Mouse (Mus musculus): ENCODE results near the gene Gclc. TPM values are rescaled to one million over a fixed set of nuclear protein-coding genes. Genes with fewer than 3 reads are reported as not detected.
A peak's percentile ranks its signal among the peaks of the same experiment; 100 is the strongest.

Gene Gclc
- total and polyA plus RNA-seq, 3 experiments = 20.4 to 84.8 (median 35.7) TPM

- Histone ChIP-seq H3K4me2 (ENCODE audit: insufficient read depth, low read depth, poor library complexity, severe bottlenecking) (peak overlapping the region; percentile 77), H3K4me1 (ENCODE audit: control insufficient read depth in 1 of 2, insufficient read depth in 2 of 2) (peaks cover 15 to 35% of the 10 kb centered on the region in 2 experiments), H3K27me3 (replicated peaks) (no peaks in the 10 kb centered on the region), H3K36me3 (replicated peaks in 1 of 2; ENCODE audit: control insufficient read depth in 1 of 2, insufficient read depth in 1 of 2, low read length in 1 of 2) (no peaks in the 10 kb centered on the region), H3K79me2 (replicated peaks; ENCODE audit: control insufficient read depth, extremely low read depth, insufficient read depth, poor library complexity, severe bottlenecking) (no peaks in the 10 kb centered on the region), H3K4me3 (replicated peaks in 1 of 3; ENCODE audit: low read depth in 2 of 3, low read length in 2 of 3, poor library complexity in 1 of 3) (peak overlapping the region in 1 of 3 experiments; percentile 5), H3K9ac (ENCODE audit: insufficient read depth, low read depth) (no peak overlapping the region; the same call in 1 of the 2 replicates), H3K9me3 (replicated peaks; ENCODE audit: low read length) (peaks cover 2% of the 10 kb centered on the region), H3K27ac (ENCODE audit: insufficient read depth, low read depth) (no peak overlapping the region; the same call in 1 of the 2 replicates)
- in situ Hi-C loops (cut with MboI; ENCODE audit: low pct_ligation_motif_present, low pct_unique_long_range_greater_than_20kb, low sequenced_read_pairs) = loop anchor here (5.0 kb wide), 1 partner anchor 87 kb away; no protein-coding TSS in a partner anchor
- dilution Hi-C loops (cut with MboI; ENCODE audit: extremely low pct_ligation_motif_present, extremely low pct_unique_long_range_greater_than_20kb, low sequenced_read_pairs) = no loop called here
- peak; percentile 93 for DNase-seq (ENCODE audit: extremely low read depth)
- TF ChIP-seq MYC (IDR thresholded peaks at IDR 0.05; ENCODE audit: low read depth, low read length) (0 out of 2 replicates have a peak, but pooled peaks have one; percentile 33), POLR2AphosphoS2 (IDR thresholded peaks at IDR 0.05; ENCODE audit: low read depth, low read length) (no peak), SMC3 (IDR thresholded peaks at IDR 0.05; ENCODE audit: low read depth, low read length) (no peak), TBP (conservative IDR thresholded peaks at IDR 0.05; ENCODE audit: low read depth, low read length) (0 out of 2 replicates have a peak, but pooled peaks have one; percentile 65), MAX (IDR thresholded peaks at IDR 0.05; ENCODE audit: low read length) (peak; percentile 66), USF1 (IDR thresholded peaks at IDR 0.05; ENCODE audit: low read depth, low read length) (no peak), USF2 (conservative IDR thresholded peaks at IDR 0.05; ENCODE audit: low read depth, low read length) (no peak), PAX5 (IDR thresholded peaks at IDR 0.05; ENCODE audit: low read length) (no peak), MAZ (IDR thresholded peaks at IDR 0.05; ENCODE audit: low read depth, low read length) (0 out of 2 replicates have a peak, but pooled peaks have one; percentile 28), GABPA (IDR thresholded peaks at IDR 0.05; ENCODE audit: insufficient replicate concordance, low read depth, low read length) (no peak), CHD1 (IDR thresholded peaks at IDR 0.05; ENCODE audit: low read depth, low read length) (peak; percentile 45), JUND (conservative IDR thresholded peaks at IDR 0.05; ENCODE audit: low read depth, low read length) (0 out of 2 replicates have a peak, but pooled peaks have one; percentile 40), UBTF (IDR thresholded peaks at IDR 0.05; ENCODE audit: low read depth, low read length) (no peak), IRF4 (IDR thresholded peaks at IDR 0.05; ENCODE audit: low read depth, low read length) (peak; percentile 54), ELF1 (IDR thresholded peaks at IDR 0.05; ENCODE audit: low read depth, low read length) (peak; percentile 77), ZKSCAN1 (IDR thresholded peaks at IDR 0.05; ENCODE audit: borderline replicate concordance, low read depth, low read length) (no peak), NRF1 (IDR thresholded peaks at IDR 0.05; ENCODE audit: low read depth, low read length) (0 out of 2 replicates have a peak, but pooled peaks have one; percentile 19), RAD21 (IDR thresholded peaks at IDR 0.05; ENCODE audit: low read depth, low read length) (no peak), ZNF384 (IDR thresholded peaks at IDR 0.05; ENCODE audit: low read depth, low read length) (no peak), EP300 (IDR thresholded peaks at IDR 0.05; ENCODE audit: low read length) (peak; percentile 75), CHD2 (IDR thresholded peaks at IDR 0.05; ENCODE audit: low read length) (peak; percentile 81), NELFE (IDR thresholded peaks at IDR 0.05; ENCODE audit: low read depth, low read length) (0 out of 2 replicates have a peak, but pooled peaks have one; percentile 37), CTCF (conservative IDR thresholded peaks at IDR 0.05 in 1 of 2, IDR thresholded peaks at IDR 0.05 in 1 of 2; ENCODE audit: low read depth in 2 of 2, low read length in 2 of 2) (no peak), ETS1 (conservative IDR thresholded peaks at IDR 0.05; ENCODE audit: low read depth, low read length) (peak; percentile 89), ZC3H11A (IDR thresholded peaks at IDR 0.05; ENCODE audit: low read depth, low read length) (no peak), JUN (IDR thresholded peaks at IDR 0.05; ENCODE audit: insufficient read depth, low read depth, low read length) (peak; percentile 27), KAT2A (IDR thresholded peaks at IDR 0.05; ENCODE audit: insufficient replicate concordance, low read length) (0 out of 2 replicates have a peak, but pooled peaks have one; percentile 59), ZMIZ1 (IDR thresholded peaks at IDR 0.05; ENCODE audit: low read depth, low read length) (no peak), RCOR1 (conservative IDR thresholded peaks at IDR 0.05; ENCODE audit: low read depth, low read length) (no peak), SIN3A (IDR thresholded peaks at IDR 0.05; ENCODE audit: low read length) (peak; percentile 77), MAFK (IDR thresholded peaks at IDR 0.05; ENCODE audit: insufficient replicate concordance, low read length) (no peak), E2F4 (IDR thresholded peaks at IDR 0.05; ENCODE audit: insufficient replicate concordance, low read depth, low read length) (no peak), TCF12 (IDR thresholded peaks at IDR 0.05; ENCODE audit: low read depth, low read length) (peak; percentile 86), POLR2A (IDR thresholded peaks at IDR 0.05; ENCODE audit: low read depth, low read length) (no peak), MEF2A (IDR thresholded peaks at IDR 0.05; ENCODE audit: borderline replicate concordance, low read depth, low read length) (peak; percentile 37; the same call in 1 of the 2 replicates), HCFC1 (IDR thresholded peaks at IDR 0.05; ENCODE audit: low read depth, low read length) (peak; percentile 68), BHLHE40 (IDR thresholded peaks at IDR 0.05; ENCODE audit: low read depth, low read length) (peak; percentile 5; the same call in 1 of the 2 replicates), MXI1 (IDR thresholded peaks at IDR 0.05; ENCODE audit: low read depth, low read length) (peak; percentile 69; the same call in 1 of the 2 replicates)
Observed at GRCm38 (mm10) chr9:77825380-77825961, 71.1 kb downstream of the Gclc start.
